Mouse (Mus musculus): ENCODE data around the gene Bcl9. TPM values are rescaled to one million over a fixed set of nuclear protein-coding genes. Genes with fewer than 3 reads are reported as not detected.
A peak's percentile ranks its signal among the peaks of the same experiment; 100 is the strongest.

The Bcl9 gene
- total RNA-seq, 2 experiments from 2014 or later: 65.0 to 71.9 TPM

- intact Hi-C loops (cut with DNase I): no loop called here
Observed at GRCm38 (mm10) chr3:97242629-97243167, 55.0 kb downstream of the Bcl9 start.

GRCm38 (mm10) chr3:97241826-97242225 lies 55.9 kb downstream of the Bcl9 start:
- no peak for DNase-seq (ENCODE audit: extremely low spot score in 1 of 2, low spot score in 2 of 2)

More at GRCm38 (mm10) chr3:97242629-97243167, 55.0 kb downstream of the Bcl9 start:
- no peak for DNase-seq (ENCODE audit: extremely low spot score in 1 of 2, low spot score in 2 of 2)

GRCm38 (mm10) chr3:97239793-97240192 lies 57.9 kb downstream of the Bcl9 start:
- intact Hi-C loops (cut with DNase I): no loop called here
- DNase-seq (ENCODE audit: extremely low spot score in 1 of 2, low spot score in 2 of 2): no peak

More at GRCm38 (mm10) chr3:97241826-97242225, 55.9 kb downstream of the Bcl9 start:
- intact Hi-C loops (cut with DNase I): no loop called here

GRCm38 (mm10) chr3:97239316-97239715 lies 58.4 kb downstream of the Bcl9 start:
- no peak for DNase-seq (ENCODE audit: extremely low spot score in 1 of 2, low spot score in 2 of 2)
- intact Hi-C loops (cut with DNase I): no loop called here

- intact Hi-C loops (cut with DNase I): no loop called here
Observed at GRCm38 (mm10) chr3:97238521-97238920, 59.2 kb downstream of the Bcl9 start.

GRCm38 (mm10) chr3:97237403-97237802 lies 60.3 kb downstream of the Bcl9 start:
- no peak for DNase-seq (ENCODE audit: extremely low spot score in 1 of 2, low spot score in 2 of 2)
- intact Hi-C loops (cut with DNase I): no loop called here

More at GRCm38 (mm10) chr3:97238521-97238920, 59.2 kb downstream of the Bcl9 start:
- DNase-seq (ENCODE audit: extremely low spot score in 1 of 2, low spot score in 2 of 2): no peak

GRCm38 (mm10) chr3:97234797-97235196 lies 62.9 kb downstream of the Bcl9 start:
- DNase-seq (ENCODE audit: extremely low spot score in 1 of 2, low spot score in 2 of 2): peak; percentile 26 to 34
- intact Hi-C loops (cut with DNase I): no loop called here

GRCm38 (mm10) chr3:97232328-97232727 lies 65.4 kb downstream of the Bcl9 start:
- intact Hi-C loops (cut with DNase I): no loop called here
- DNase-seq (ENCODE audit: extremely low spot score in 1 of 2, low spot score in 2 of 2): no peak

GRCm38 (mm10) chr3:97231857-97232256 lies 65.9 kb downstream of the Bcl9 start:
- intact Hi-C loops (cut with DNase I): no loop called here
- no peak for DNase-seq (ENCODE audit: extremely low spot score in 1 of 2, low spot score in 2 of 2)

GRCm38 (mm10) chr3:97230631-97231404 lies 66.9 kb downstream of the Bcl9 start:
- DNase-seq (ENCODE audit: extremely low spot score in 1 of 2, low spot score in 2 of 2): no peak
- intact Hi-C loops (cut with DNase I): no loop called here

- intact Hi-C loops (cut with DNase I): loop anchor here (5.0 to 10.0 kb wide), 2 partner anchors 69 to 106 kb away; partner anchors contain the start of gene Bcl9
- DNase-seq (ENCODE audit: extremely low spot score in 1 of 2, low spot score in 2 of 2): no peak
Observed at GRCm38 (mm10) chr3:97228457-97228856, 69.3 kb downstream of the Bcl9 start.

GRCm38 (mm10) chr3:97228020-97228419 lies 69.7 kb downstream of the Bcl9 start:
- intact Hi-C loops (cut with DNase I): loop anchor here (5.0 to 10.0 kb wide), 2 partner anchors 69 to 107 kb away; partner anchors contain the start of gene Bcl9
- no peak for DNase-seq (ENCODE audit: extremely low spot score in 1 of 2, low spot score in 2 of 2)

GRCm38 (mm10) chr3:97227259-97228005 lies 70.3 kb downstream of the Bcl9 start:
- intact Hi-C loops (cut with DNase I): loop anchor here (5.0 to 10.0 kb wide), 2 partner anchors 70 to 107 kb away; partner anchors contain the start of gene Bcl9
- DNase-seq (ENCODE audit: extremely low spot score in 1 of 2, low spot score in 2 of 2): peak; percentile 93 to 98

- intact Hi-C loops (cut with DNase I): loop anchor here (5.0 to 10.0 kb wide), 2 partner anchors 71 to 108 kb away; partner anchors contain the start of gene Bcl9
- DNase-seq (ENCODE audit: extremely low spot score in 1 of 2, low spot score in 2 of 2): no peak
Observed at GRCm38 (mm10) chr3:97226719-97227118, 71.0 kb downstream of the Bcl9 start.

- intact Hi-C loops (cut with DNase I): loop anchor here (5.0 to 10.0 kb wide), 2 partner anchors 72 to 110 kb away; partner anchors contain the start of gene Bcl9
- DNase-seq (ENCODE audit: extremely low spot score in 1 of 2, low spot score in 2 of 2): no peak
Observed at GRCm38 (mm10) chr3:97225231-97225630, 72.5 kb downstream of the Bcl9 start.

- no peak for DNase-seq (ENCODE audit: extremely low spot score in 1 of 2, low spot score in 2 of 2)
- intact Hi-C loops (cut with DNase I): loop anchor here (10.0 kb wide), 1 partner anchor 112 kb away; no protein-coding TSS in a partner anchor
Observed at GRCm38 (mm10) chr3:97223261-97223660, 74.5 kb downstream of the Bcl9 start.

GRCm38 (mm10) chr3:97215526-97215925 lies 82.2 kb downstream of the Bcl9 start:
- intact Hi-C loops (cut with DNase I): no loop called here
- no peak for DNase-seq (ENCODE audit: extremely low spot score in 1 of 2, low spot score in 2 of 2)

GRCm38 (mm10) chr3:97214439-97214838 lies 83.3 kb downstream of the Bcl9 start:
- intact Hi-C loops (cut with DNase I): no loop called here
- no peak for DNase-seq (ENCODE audit: extremely low spot score in 1 of 2, low spot score in 2 of 2)

- DNase-seq (ENCODE audit: extremely low spot score in 1 of 2, low spot score in 2 of 2): no peak
- intact Hi-C loops (cut with DNase I): no loop called here
Observed at GRCm38 (mm10) chr3:97213871-97214270, 83.8 kb downstream of the Bcl9 start.
